ENCODE assay signal across 24 mouse cellular contexts in the genomic region with DNA sequence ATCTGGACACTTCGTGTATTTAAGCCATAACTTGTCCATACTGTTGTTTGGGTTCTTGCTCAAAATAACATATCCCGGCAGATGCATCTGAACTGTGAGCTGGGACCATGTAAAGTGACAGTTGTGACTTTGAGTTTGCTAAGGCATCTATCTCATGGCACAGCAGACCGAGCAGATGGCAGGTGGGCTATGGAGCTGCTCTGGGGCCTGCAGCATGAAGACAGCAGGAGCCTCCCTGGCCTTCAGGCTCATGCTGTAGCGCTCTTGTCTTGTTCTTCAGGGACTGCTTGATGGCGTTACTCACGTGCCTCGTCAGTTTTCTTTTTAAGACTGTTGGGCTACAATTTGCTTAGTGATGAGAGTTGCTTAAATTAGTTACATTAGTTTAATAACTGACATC. TPM values are rescaled to one million over a fixed set of nuclear protein-coding genes. Genes with fewer than 3 reads are reported as not detected.
DNase-seq lines count a peak whose midpoint lies in the region; ATAC-seq and TF ChIP-seq lines count a peak whose summit lies in the region.
"Had no signal": no experiment of that assay in that cellular context is flagged by ENCODE, and none has a peak within 500 bp of the region (broad histone marks: within the 10 kb centered on the region; RNA-seq: fewer than 3 reads in every experiment).

No protein-coding gene starts in this region.

- intact Hi-C loops in left cerebral cortex, postnatal 4 days (cut with DNase I), result loop anchor here (5.0 kb wide), 1 partner anchor 35 kb away; no protein-coding TSS in a partner anchor
- intact Hi-C loops in heart, adult 2 months (cut with DNase I), result no loop called here

- ATAC-seq in intestine, embryonic 14.5 days (replicated peaks; ENCODE audit: low FRiP score, low TSS enrichment, low read depth), result no peak
- ATAC-seq in intestine, embryonic 15.5 days, result no peak
- ATAC-seq: activated CD4-positive, CD25-positive, alpha-beta regulatory T cell, adult 4 months; forebrain, embryonic 15.5 days; hindbrain, postnatal 0 days; inflammation-experienced regulatory T-cells, adult 6 months had no signal

- TF ChIP-seq CTCF in heart, adult 2 months (IDR thresholded peaks at IDR 0.05), result no peak

- no peaks in the 10 kb centered on the region for H3K27me3 ChIP-seq in intestine, embryonic 14.5 days (replicated peaks; ENCODE audit: control insufficient read depth, insufficient read depth, low read length)
- H3K27me3 ChIP-seq in intestine, embryonic 15.5 days (replicated peaks), result no peaks in the 10 kb centered on the region
- H3K27me3 ChIP-seq in heart, adult 2 months (ENCODE audit: control insufficient read depth, insufficient read depth, low read length), result no peaks in the 10 kb centered on the region
- H3K27me3 ChIP-seq: embryonic facial prominence, embryonic 12.5 days; embryonic facial prominence, embryonic 15.5 days; forebrain, embryonic 15.5 days; heart, embryonic 13.5 days had no signal

- DNase-seq in cerebellum, adult 9-11 months, result peak; percentile 56
- DNase-seq in cerebellum, postnatal 4 days (ENCODE audit: low spot score in 2 of 2), result no peak
- DNase-seq in intestine, embryonic 14.5 days (ENCODE audit: low spot score), result peak; percentile 42
- peak; percentile 21 for DNase-seq in left cerebral cortex, postnatal 4 days
- no peak for DNase-seq in left cerebral cortex, adult 11 months (ENCODE audit: low spot score)
- DNase-seq in layer of hippocampus, postnatal 36 days, result peak; percentile 30 to 32
- DNase-seq in heart, adult 2 months, result no peak
- DNase-seq: adrenal gland, adult 8-10 months; cerebellum, adult 11 months; gastrocnemius, postnatal 25 days; heart, adult 18-20 months; heart, postnatal 14 days; heart, postnatal 4 days had no signal

- TF ChIP-seq EP300 in heart, adult 2 months (IDR thresholded peaks at IDR 0.05; ENCODE audit: insufficient read depth, low read depth, low read length), result no peak

- no peak overlapping the region for H3K4me2 ChIP-seq in intestine, embryonic 14.5 days (ENCODE audit: low read length)
- H3K4me2 ChIP-seq in intestine, embryonic 15.5 days (replicated peaks), result no peak overlapping the region
- H3K4me2 ChIP-seq: embryonic facial prominence, embryonic 12.5 days; embryonic facial prominence, embryonic 15.5 days; forebrain, embryonic 15.5 days; heart, embryonic 13.5 days; hindbrain, embryonic 14.5 days had no signal

- H3K36me3 ChIP-seq in intestine, embryonic 14.5 days (ENCODE audit: control insufficient read depth, insufficient read depth, low read length), result peaks cover 84% of the 10 kb centered on the region
- peaks cover 39% of the 10 kb centered on the region for H3K36me3 ChIP-seq in intestine, embryonic 15.5 days
- H3K36me3 ChIP-seq in heart, adult 2 months (ENCODE audit: control insufficient read depth, insufficient read depth, low read length), result no peaks in the 10 kb centered on the region; the same call in 1 of the 2 replicates

- H3K79me2 ChIP-seq in heart, adult 2 months (replicated peaks; ENCODE audit: control insufficient read depth, insufficient read depth, low read length), result no peaks in the 10 kb centered on the region

- no peak overlapping the region for H3K9ac ChIP-seq in intestine, embryonic 14.5 days (ENCODE audit: low read length)
- no peak overlapping the region for H3K9ac ChIP-seq in intestine, embryonic 15.5 days
- no peak overlapping the region for H3K9ac ChIP-seq in heart, adult 2 months (ENCODE audit: low read depth, low read length)
- H3K9ac ChIP-seq: embryonic facial prominence, embryonic 12.5 days; embryonic facial prominence, embryonic 15.5 days; forebrain, embryonic 15.5 days; heart, embryonic 13.5 days; hindbrain, embryonic 14.5 days had no signal

- 92% methylated on average over 7 of the region's 7 CpGs for WGBS in intestine, embryonic 14.5 days
- 93% methylated on average over 7 of the region's 7 CpGs for WGBS in intestine, embryonic 15.5 days
- 96% methylated on average over 7 of the region's 7 CpGs for WGBS in heart, adult 2 months

- no peak overlapping the region for H3K27ac ChIP-seq in intestine, embryonic 14.5 days (ENCODE audit: low read depth)
- no peak overlapping the region for H3K27ac ChIP-seq in intestine, embryonic 15.5 days
- H3K27ac ChIP-seq in heart, adult 2 months, result no peak overlapping the region
- H3K27ac ChIP-seq: embryonic facial prominence, embryonic 12.5 days; embryonic facial prominence, embryonic 15.5 days; forebrain, embryonic 15.5 days; heart, embryonic 10.5 days; heart, embryonic 13.5 days; hindbrain, embryonic 14.5 days; hindbrain, postnatal 0 days had no signal

- no peak overlapping the region for H3K4me3 ChIP-seq in intestine, embryonic 14.5 days (ENCODE audit: low read depth, low read length)
- H3K4me3 ChIP-seq in intestine, embryonic 15.5 days (replicated peaks), result no peak overlapping the region
- H3K4me3 ChIP-seq in heart, adult 2 months, result no peak overlapping the region
- H3K4me3 ChIP-seq: embryonic facial prominence, embryonic 12.5 days; embryonic facial prominence, embryonic 15.5 days; forebrain, embryonic 15.5 days; heart, embryonic 10.5 days; heart, embryonic 13.5 days had no signal

- H3K9me3 ChIP-seq in intestine, embryonic 14.5 days (ENCODE audit: control insufficient read depth, low read length), result no peaks in the 10 kb centered on the region
- H3K9me3 ChIP-seq in intestine, embryonic 15.5 days, result no peaks in the 10 kb centered on the region
- H3K9me3 ChIP-seq: embryonic facial prominence, embryonic 12.5 days; embryonic facial prominence, embryonic 15.5 days; forebrain, embryonic 15.5 days; heart, embryonic 10.5 days; heart, embryonic 13.5 days had no signal

- H3K4me1 ChIP-seq in intestine, embryonic 14.5 days (replicated peaks; ENCODE audit: control insufficient read depth, insufficient read depth, low read length), result no peaks in the 10 kb centered on the region
- no peaks in the 10 kb centered on the region for H3K4me1 ChIP-seq in intestine, embryonic 15.5 days (replicated peaks)
- H3K4me1 ChIP-seq in heart, adult 2 months (ENCODE audit: control insufficient read depth, insufficient read depth, low read length), result no peaks in the 10 kb centered on the region
- H3K4me1 ChIP-seq: embryonic facial prominence, embryonic 12.5 days; embryonic facial prominence, embryonic 15.5 days; forebrain, embryonic 15.5 days; heart, embryonic 10.5 days; heart, embryonic 13.5 days had no signal

- no peak for TF ChIP-seq POLR2A in heart, adult 2 months (IDR thresholded peaks at IDR 0.05; ENCODE audit: insufficient read depth, low read depth, low read length)

RNA-seq across cellular contexts. Expression of gene Washc4, which starts 49.1 kb away (rescaled TPM):
- 39.5 and 42.2 TPM in 2 replicates for polyA plus RNA-seq in intestine, embryonic 14.5 days (2014; fragmentation: Nextera tagmentation; extraction: Ambion mirVana)
- polyA plus RNA-seq in intestine, embryonic 15.5 days (2015; fragmentation: Nextera tagmentation; extraction: Ambion mirVana), result 39.9 and 42.1 TPM in 2 replicates
- 10 to 100 TPM; 26.1 to 27.0 TPM for total RNA-seq in left cerebral cortex, postnatal 4 days (2021)
- total RNA-seq in layer of hippocampus, postnatal 36 days (2021), result 10 to 100 TPM; 31.2 to 33.1 TPM
- 10 to 100 TPM; 11.4 to 13.8 TPM for total RNA-seq in heart, adult 2 months (2021)
- 1.8 and 3.9 TPM in 2 replicates for polyA plus RNA-seq in heart, adult 2 months (2012; rRNA removed)

RNA-seq across cellular contexts. Expression of gene Appl2, which starts 55.9 kb away (rescaled TPM):
- polyA plus RNA-seq in intestine, embryonic 14.5 days (2014; fragmentation: Nextera tagmentation; extraction: Ambion mirVana), result 37.7 and 44.4 TPM in 2 replicates
- polyA plus RNA-seq in intestine, embryonic 15.5 days (2015; fragmentation: Nextera tagmentation; extraction: Ambion mirVana), result 46.0 and 49.1 TPM in 2 replicates
- total RNA-seq in left cerebral cortex, postnatal 4 days (2021), result 10 to 100 TPM; 35.9 to 38.8 TPM
- total RNA-seq in layer of hippocampus, postnatal 36 days (2021), result 10 to 100 TPM; 78.0 to 81.1 TPM
- total RNA-seq in heart, adult 2 months (2021), result 10 to 100 TPM; 40.7 to 41.4 TPM
- polyA plus RNA-seq in heart, adult 2 months (2012; rRNA removed), result 25.7 and 43.2 TPM in 2 replicates

RNA-seq across cellular contexts. Expression of gene Aldh1l2, which starts 58.7 kb away (rescaled TPM):
- polyA plus RNA-seq in intestine, embryonic 14.5 days (2014; fragmentation: Nextera tagmentation; extraction: Ambion mirVana), result 1.8 and 2.2 TPM in 2 replicates
- 1.4 and 1.5 TPM in 2 replicates for polyA plus RNA-seq in intestine, embryonic 15.5 days (2015; fragmentation: Nextera tagmentation; extraction: Ambion mirVana)
- 10 to 100 TPM; 33.6 to 33.9 TPM for total RNA-seq in left cerebral cortex, postnatal 4 days (2021)
- total RNA-seq in layer of hippocampus, postnatal 36 days (2021), result 1 to 10 TPM; 3.2 TPM
- total RNA-seq in heart, adult 2 months (2021), result 10 to 100 TPM in 1 of 2 experiments, 1 to 10 TPM in 1; 9.9 to 12.3 TPM
- polyA plus RNA-seq in heart, adult 2 months (2012; rRNA removed), result 4.2 and 11.9 TPM in 2 replicates
- total RNA-seq: common myeloid progenitor, adult 5-6 weeks had no signal
- polyA plus RNA-seq: activated CD4-positive, CD25-positive, alpha-beta regulatory T cell, adult 4 months; inflammation-experienced regulatory T-cells, adult 6 months had no signal

Comparison
In these comparisons a context has a peak if more than half of its experiments do, and no peak if none do; other contexts are left out.
1. DNase-seq: peak in cerebellum, adult 9-11 months (single experiment), intestine, embryonic 14.5 days (single experiment), left cerebral cortex, postnatal 4 days (single experiment) and layer of hippocampus, postnatal 36 days (2 of 2); none in cerebellum, postnatal 4 days (0 of 2), left cerebral cortex, adult 11 months (single experiment) and heart, adult 2 months (0 of 2).